Mouse (Mus musculus) gastrocnemius, postnatal 14 days (tissue): ENCODE data around the gene Rbfox3. TPM values are rescaled to one million over a fixed set of nuclear protein-coding genes. Genes with fewer than 3 reads are reported as not detected.
A peak's percentile ranks its signal among the peaks of the same experiment; 100 is the strongest.

Experiments used
- DNase-seq: peaks from one replicate; pipeline ENCODE4 v3.0.0; 2021; ENCODE audit warnings: mixed read lengths
- intact Hi-C: fragments of 180-260 bp; cut with DNase I; formaldehyde crosslinking; loops from one replicate; pipeline ENCODE4 v1.15.1; 2025; ENCODE audit warnings: low total_unique reads
- total RNA-seq, 2 experiments: library from RNA; stranded (reverse); gene quantifications; 2 replicates each; pipeline ENCODE4 v1.2.3; 2021

Rbfox3 gene
- total RNA-seq, 2 experiments from 2014 or later: 0.20 to 0.27 TPM

DNA sequence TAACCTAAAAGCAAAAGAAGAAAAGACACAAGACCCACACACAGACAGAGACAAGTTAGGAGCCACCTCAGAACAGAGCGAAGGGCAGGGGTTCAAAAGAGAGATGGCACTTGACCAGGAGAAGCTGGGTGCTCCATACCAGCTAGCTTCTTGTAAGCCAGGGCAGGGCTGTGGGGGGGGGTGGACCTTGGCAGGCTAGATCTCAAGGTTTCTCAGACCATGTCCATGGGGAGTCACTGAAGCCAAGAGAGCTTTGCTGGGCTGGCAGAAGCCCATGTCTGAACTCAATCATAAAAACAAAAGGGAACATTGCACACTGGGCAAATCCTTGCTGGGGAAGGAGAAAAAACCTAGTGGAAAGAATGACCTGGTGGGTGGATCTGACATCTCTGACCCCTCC lies 327.4 kb downstream of the Rbfox3 start:
- intact Hi-C loops: no loop called here
- no peak for DNase-seq

DNA sequence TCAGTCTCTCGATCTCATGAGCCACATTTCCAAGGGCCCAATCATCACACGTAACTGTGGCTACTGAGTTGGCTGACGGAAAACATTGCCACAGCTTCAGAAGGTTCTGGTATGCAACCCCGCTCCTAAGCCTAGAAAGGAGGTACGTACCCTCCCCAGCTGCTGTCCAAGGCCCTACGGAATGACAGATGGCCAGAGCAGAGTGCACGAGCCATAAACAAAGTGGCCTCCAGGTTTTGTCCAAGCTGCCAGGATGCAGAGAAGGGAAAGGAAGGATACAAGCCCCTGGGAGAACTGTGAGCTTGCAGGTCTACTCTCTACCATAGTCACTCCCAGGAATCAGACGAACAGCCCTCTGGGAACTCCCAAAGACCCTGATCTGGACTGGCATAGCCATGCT lies 327.8 kb downstream of the Rbfox3 start:
- intact Hi-C loops: no loop called here
- no peak for DNase-seq

DNA sequence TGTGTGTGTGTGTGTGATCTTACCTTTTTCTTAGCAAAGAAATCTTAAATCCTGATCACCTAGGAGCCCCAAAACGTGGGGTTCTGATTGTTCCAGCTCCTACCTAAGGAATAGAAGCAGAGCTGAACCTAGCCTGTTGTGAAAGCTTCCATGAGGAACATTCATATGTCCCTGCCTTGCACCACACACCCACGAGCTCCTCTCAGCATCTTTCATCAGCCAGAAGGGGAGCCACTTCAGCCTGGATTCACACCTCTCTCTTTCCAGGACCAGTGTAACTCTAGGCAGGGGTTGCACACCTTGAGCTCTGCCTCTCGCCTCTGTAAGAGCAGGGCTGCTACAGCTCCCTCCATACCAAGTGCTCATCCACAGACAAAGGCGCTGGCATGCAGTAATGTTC lies 330.4 kb downstream of the Rbfox3 start:
- intact Hi-C loops: no loop called here
- no peak for DNase-seq

DNA sequence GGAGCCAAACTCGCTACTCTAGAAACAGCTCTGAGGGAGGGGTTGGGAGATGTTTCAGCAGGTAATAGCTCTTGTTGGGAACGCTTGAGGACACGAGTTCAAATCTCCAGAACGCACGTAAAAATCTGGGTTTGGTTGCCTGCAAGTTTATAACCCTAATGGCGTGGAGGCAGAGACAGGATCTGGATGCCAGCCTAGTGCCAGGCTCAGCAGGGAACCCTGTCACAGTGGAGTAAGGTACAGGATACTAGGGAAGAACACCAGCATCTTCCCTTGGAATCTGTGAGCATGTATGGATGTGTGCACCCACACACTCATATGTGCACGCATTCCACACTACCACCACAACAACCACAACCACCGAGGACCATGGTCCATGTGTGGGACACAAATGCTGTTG lies 331.8 kb downstream of the Rbfox3 start:
- intact Hi-C loops: no loop called here
- DNase-seq: no peak

DNA sequence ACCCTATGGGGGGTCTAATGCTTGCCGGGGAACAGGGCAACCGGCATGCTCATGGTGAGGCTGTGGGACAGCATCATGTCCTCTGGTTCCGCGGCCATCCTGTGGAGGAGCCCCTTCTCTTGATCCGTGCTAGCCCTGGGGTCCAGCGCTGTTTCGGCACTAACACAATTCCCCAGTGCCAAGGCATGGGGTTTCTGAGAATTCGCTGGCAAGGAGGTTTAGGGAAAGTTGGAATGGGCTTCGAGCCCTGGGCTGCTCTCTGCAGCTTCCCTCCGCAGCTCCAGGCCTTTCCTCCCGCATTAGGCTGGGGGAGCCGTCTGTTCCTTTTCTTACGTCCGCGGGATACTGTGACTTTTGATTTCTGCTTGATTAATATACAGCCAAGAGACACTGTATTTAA lies 334.1 kb downstream of the Rbfox3 start:
- intact Hi-C loops: no loop called here
- no peak for DNase-seq

DNA sequence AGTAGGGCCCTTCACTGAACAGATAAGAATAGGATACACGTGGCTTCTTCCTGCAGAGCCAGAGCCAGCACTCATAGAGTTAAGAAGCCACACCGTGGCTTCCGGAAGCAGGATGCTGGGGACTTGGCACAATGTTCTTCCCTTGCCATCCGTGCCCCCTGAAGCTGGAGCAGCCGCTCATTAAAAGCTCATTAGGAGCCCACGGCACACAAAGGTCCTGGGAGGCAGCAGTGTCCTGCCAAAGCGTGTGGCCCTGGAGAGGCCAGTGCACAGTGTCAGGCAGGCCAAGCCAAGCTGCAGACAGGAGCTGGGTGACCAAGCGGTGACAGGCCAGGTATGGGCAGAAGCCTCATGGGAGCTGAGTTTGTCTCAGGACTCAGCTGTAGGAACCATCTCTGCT lies 334.8 kb downstream of the Rbfox3 start:
- intact Hi-C loops: no loop called here
- no peak for DNase-seq

DNA sequence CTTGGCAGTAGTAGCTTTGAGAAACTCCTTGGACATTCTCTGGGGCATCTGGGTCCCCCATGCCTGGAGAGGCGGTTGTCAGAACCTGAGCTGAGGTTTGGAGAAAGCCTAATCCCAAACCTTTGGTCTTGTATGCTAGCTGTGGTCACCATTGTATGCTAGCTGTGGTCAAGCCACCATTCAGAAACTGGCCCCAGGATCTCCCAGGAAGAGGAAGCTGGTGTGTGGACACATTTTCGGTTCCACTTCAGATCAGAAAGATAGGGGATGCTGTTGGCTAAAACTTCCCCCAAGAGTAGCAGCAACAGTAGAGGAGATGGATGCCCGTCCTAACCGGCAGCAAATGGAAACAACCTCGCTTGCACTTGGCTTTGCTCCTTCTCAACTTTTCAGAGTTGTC lies 337.0 kb downstream of the Rbfox3 start:
- intact Hi-C loops: no loop called here

DNA sequence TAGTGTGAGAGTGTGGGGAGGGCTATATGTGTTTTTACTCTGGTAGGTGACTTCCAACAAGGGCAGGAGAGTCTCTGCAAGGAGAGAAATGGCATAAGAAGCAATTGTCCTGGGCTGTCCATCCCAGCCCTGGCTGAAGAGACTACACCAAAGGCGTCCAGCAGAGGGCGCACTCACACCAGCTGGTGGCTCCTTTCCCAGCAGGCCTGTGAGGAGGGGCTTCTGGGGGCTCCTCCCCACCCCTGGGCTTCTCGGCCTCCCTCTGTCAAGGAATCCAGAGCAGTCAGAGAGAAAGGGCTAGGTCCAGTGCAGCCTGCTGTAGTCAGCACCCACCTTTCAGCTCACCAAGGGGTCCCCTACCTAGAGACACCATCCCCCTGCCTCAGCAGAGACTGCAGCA lies 337.8 kb downstream of the Rbfox3 start:
- intact Hi-C loops: loop anchor here (2.0 kb wide), 1 partner anchor 167 kb away; no protein-coding TSS in a partner anchor
- peak; percentile 39 for DNase-seq

More for the DNA sequence above, 337.0 kb downstream of the Rbfox3 start:
- no peak for DNase-seq

DNA sequence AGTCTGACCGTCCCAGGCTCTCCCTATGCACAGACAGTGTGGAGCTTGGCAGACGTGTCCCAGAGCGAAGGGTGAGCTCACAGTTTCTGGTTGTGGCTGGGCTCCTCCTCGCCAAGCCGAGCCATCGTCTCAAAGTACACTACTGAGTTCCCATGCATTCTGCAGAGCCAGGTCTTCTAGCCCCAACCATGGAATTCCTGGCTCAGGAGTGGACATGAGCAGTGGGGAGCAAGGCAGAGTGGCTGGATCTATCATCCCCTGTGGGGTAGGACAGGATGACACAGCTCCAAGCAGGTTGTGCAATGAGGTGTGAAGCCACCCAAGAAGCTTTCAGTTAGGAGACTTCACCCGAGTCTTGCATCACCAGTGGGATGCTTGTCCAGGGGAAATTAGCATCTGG lies 338.4 kb downstream of the Rbfox3 start:
- intact Hi-C loops: loop anchor here (2.0 kb wide), 1 partner anchor 168 kb away; no protein-coding TSS in a partner anchor
- no peak for DNase-seq

DNA sequence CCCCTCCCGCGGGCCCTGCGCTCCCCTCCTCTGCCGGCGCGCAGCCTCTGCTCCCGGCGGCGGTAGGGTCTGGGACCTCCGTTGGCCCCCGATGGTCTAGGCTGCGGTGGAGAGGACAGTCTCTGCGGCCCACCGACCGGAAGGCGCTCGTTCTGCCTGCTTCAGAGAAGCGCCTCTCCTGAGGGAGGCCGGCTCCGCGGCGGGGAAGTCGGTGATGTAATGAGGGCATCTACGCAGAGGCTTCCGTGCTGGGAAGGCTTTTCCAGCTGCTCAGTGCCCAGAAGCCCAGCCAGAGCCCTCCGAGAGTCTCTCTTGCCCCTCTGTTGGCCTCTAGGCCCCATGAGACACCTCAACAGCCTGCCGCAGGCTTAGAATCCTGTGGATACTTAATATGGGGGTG lies 341.2 kb downstream of the Rbfox3 start:
- DNase-seq: no peak
- intact Hi-C loops: no loop called here

DNA sequence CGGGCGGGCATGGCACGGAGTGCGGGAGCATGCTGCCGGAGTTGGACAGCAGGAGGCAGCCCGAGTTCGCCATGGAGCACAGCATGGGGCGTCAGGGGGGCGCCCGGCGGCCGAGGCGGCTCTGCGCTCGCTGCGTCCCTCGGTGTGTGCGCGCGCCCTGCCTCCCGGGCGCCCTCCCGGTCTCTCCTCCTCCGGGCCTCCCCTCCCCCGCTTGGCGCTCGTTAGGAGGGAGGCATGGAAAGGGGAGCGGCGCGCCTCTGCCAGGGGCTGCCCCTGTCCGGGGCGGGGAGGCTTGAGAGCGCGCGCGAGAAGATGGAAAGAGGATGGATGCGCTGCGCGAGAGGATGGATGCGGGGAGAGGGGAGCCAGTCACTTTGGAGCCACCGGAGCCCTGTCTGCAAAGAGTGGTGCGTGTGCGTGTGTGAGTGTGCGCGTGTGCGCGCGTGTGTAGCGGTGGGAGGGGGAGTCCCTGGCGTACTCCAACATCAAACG lies 341.8 kb downstream of the Rbfox3 start:
- intact Hi-C loops: no loop called here
- DNase-seq: no peak

DNA sequence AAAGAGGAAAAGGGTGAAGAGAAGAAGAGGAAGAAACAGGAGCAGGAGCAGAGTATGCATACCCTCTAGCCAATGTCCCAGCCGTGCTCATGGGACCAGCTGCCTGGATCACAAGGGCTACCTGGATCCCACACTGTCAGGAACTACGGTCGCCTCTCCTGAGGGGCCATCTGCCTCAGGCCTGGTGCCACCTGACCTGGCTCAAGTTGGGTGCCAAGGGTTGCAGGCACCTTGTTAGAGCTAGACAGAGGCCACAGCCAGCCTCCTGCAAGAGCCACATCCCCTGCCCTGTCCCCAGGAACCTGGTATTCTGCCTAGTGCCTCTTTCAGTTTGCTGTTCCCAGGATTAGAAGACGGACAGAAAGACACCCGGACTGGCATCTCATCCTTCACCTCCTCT lies 347.5 kb downstream of the Rbfox3 start:
- intact Hi-C loops: no loop called here

DNA sequence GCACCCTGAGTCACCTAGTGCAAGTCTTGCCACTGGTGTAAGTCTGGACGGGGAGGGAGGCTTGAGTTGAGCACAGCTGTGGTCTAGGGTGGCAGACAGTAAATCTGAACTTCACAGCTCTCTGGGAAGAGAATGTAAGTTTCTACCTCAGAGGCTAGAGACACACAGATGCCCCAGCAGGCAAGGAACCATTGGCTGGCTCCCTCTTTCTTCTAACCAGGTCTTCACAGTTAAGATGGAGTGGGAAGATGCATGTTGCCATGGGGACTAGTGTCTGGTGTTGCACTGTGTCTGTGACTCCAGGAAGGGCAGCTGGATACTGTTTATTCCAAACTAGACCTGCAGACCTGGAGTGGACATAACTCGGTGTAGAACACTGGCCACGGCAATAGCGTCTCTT lies 348.6 kb downstream of the Rbfox3 start:
- intact Hi-C loops: no loop called here
- DNase-seq: no peak

More for the DNA sequence above, 347.5 kb downstream of the Rbfox3 start:
- no peak for DNase-seq

DNA sequence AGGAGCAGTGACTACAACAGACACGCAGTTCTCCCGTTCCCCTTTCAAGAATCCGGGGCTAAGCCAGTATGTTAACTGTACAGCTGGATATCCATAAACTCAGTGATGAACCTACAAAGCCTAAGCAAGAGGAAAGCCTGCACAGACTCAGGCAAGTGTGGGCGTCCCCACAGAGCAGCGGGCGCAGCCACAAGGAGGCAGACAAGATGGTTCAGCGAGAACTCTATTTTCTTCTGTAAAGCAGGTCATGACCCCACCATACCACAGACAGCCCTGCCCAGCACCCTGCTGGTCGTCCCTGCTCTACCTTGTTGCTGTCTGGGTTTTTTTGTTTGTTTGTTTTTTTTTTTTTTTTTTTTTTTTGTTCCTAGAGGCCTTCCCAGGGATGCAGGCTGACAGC lies 353.2 kb downstream of the Rbfox3 start:
- intact Hi-C loops: no loop called here
- DNase-seq: no peak

DNA sequence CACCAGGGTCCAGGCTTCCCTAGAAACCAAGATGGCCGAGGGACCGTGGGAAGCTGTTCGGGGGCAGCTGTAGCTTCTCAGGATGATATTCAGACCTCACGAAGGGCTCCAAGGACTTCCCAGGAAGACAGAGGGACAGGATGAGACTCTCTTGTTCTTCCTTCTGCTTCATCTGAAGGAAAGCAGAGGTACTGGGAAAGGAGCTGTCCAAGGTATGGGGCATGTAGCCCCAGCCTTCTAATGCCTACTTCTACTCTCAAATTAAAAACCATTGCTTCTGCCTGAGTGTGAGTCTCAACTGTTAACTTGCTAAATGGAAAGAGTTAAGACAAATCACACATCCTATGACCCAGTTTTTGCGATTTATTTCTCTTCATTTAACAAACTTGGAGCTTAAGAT lies 355.8 kb downstream of the Rbfox3 start:
- no peak for DNase-seq
- intact Hi-C loops: no loop called here

DNA sequence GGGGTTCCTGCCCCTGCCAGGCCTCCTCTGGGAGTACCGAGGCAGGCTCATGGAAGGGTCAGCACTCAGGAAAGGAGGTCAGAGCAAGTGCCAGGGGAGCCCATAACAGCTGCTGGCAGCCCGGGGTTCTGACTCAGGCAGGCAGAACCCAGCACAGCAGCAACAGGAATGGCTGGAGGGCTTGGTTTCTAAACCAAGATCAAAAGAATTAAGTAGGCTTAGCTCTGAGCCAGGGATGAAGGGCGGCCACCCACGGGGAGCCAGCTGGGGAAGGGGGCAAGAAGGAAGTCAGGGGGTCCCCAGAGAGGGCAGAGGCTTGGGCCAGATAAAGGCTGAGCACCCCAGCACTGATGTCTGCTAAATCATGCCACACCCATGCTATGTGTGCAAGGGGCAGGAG lies 356.9 kb downstream of the Rbfox3 start:
- intact Hi-C loops: no loop called here
- DNase-seq: no peak

DNA sequence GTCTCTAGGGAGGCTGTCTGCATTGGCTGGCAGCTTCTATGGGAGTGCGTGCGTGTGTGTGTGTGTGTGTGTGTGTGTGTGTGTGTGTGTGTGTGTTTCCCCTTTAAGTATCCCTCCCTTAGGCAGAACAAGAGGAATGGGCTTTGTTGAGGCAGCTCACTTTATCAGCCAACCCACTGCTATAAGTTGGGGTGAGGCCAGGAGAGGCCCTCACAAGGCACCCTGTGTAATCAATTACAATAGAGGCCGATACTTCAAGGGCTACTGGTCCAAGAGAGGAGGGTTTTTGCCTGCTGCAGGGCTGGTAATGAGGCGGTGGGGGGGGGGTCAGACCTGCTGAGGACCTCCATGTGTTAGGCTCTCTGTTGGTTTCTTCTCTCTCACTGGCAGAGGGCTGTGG lies 357.5 kb downstream of the Rbfox3 start:
- DNase-seq: no peak
- intact Hi-C loops: no loop called here

DNA sequence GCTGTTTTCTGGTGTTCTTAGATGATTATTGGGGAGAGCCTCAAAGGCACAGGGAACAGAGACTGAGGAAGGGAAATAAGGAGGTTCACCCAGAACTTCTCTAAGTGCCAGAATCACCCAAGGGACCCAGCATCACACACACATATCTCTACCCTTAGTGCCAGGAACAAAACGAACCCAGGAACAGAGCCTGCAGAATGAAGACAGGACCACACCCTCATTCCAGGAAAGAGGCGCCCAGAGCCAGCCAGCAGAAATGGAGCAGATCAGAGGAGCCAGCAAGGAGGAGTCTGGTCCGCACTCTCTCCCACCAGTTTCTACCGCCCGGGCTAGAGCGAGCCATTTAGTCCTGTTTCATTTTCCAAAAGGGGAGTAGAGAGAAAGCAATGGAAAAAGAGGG lies 358.4 kb downstream of the Rbfox3 start:
- DNase-seq: no peak
- intact Hi-C loops: no loop called here

DNA sequence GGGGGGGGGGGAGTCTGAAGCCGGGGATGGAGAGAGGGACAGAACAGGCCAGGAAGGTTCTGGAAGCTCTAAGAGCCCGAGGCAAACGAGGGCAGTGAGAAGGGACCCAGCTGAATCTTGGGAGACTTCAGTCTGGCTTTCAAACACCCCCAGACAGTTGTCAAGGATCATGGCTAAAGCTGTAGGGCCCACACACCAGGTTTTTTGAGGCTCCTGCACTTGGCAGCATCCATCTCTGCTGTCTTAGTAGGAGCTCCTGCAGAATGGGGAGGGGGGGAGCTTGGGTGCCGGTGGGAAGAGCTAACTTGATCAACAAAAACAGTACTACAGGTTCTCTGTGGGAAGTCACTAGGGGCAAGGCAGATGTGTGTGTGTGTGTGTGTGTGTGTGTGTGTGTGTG lies 358.9 kb downstream of the Rbfox3 start:
- intact Hi-C loops: no loop called here
- DNase-seq: no peak

DNA sequence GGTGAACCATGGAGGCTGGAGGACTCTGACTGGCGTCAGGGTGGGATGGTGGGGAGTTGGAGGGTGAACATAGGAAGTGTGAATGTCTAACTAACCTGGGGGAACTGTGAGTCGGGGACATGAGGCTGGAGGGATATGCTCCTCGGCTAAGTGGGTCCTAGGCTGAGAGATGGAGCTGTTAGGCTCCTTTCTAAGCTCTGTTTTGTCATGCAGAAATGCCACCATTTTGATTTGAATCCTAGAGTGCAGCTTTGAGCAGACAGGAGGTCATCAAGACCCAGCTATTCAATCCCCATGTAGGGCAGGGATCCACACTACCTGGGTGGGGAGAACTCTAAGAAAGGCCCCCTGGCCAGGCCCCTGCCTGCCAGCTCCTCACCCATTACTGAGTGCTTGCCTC lies 359.7 kb downstream of the Rbfox3 start:
- intact Hi-C loops: no loop called here
- DNase-seq: no peak

DNA sequence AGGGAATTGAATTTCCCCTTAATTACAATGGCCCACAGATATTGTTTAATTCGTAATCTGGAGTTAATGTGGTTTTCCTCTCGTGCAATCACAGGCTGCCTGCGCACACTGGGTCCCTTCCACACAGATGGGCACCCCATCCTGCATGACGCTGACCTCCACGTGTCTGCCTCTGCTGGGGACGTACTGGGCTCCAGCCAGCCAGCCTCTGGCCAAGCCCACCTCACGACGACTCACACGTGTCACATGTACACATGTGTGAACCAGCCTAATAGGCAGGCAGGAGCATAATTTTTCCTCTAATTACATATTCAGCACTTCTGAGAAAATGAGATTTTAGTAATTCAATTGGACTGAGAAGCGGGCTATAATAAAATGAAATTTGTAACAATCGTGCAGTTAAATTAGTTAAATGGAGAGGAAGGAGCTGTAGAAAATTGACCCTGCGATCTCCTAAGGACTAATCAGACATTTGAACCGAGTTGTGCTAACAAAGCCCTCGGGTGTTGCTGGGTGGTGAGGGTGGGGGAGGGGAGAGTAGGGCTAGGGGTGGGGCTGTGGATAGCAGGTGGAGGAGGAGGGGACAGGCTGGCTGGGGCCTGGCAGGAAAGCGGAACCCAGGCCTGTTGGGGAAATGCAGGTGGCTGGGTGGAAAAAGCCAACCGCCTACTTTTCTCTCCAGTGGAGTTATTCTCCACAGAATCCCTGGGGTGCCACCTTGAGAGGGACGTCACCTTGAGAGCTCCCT lies 360.4 kb downstream of the Rbfox3 start:
- intact Hi-C loops: no loop called here
- DNase-seq: no peak

DNA sequence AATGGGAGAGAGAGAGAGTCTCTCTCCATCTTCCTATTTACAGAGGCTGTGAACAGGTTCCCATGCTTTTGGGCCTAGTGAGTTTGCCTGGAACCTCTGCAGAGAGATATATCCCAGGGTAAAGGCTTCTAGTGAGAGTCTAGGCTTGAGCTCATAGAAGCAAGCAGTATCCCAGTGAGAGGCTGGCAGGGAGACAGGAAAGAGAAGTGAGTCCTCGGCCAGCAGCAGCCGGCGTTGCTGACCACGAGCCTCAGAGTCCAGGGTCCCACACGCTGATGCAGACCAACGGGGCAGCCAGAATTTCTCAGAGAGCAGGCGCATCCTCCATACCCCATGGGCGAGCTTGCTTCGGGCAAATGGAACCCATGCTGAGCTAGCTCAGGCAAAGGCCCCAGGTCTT lies 363.2 kb downstream of the Rbfox3 start:
- no peak for DNase-seq
- intact Hi-C loops: no loop called here
